Mouse (Mus musculus) stomach, embryonic 14.5 days (tissue): Measurements from ENCODE around the gene Sptssb. TPM values are rescaled to one million over a fixed set of nuclear protein-coding genes. Genes with fewer than 3 reads are reported as not detected.

Experiments used
- ATAC-seq: fragments of 200-750 bp; cut with Nextera tagmentation; 2 replicates; pipeline ENCODE4 v1.8.0; 2017; ENCODE audit warnings: low read depth, moderate TSS enrichment; ENCODE audit not compliant: insufficient number of reproducible peaks, insufficient read depth, low FRiP score
- H3K27ac ChIP-seq: fragments of 300-500 bp; sonication (generic); 2 replicates; pipeline ENCODE4 v1.5.1; 2014; ENCODE audit warnings: mild to moderate bottlenecking, low read length, moderate library complexity, mixed read lengths
- H3K27me3 ChIP-seq: fragments of 300-500 bp; sonication (generic); 2 replicates; pipeline ENCODE4 v1.6.1; 2014; ENCODE audit warnings: low read length, control low read depth, mixed read lengths; ENCODE audit not compliant: control insufficient read depth, insufficient read depth
- H3K36me3 ChIP-seq: fragments of 300-500 bp; sonication (generic); 2 replicates; pipeline ENCODE4 v1.6.1; 2014; ENCODE audit warnings: mild to moderate bottlenecking, control low read depth, low read length, moderate library complexity, mixed read lengths; ENCODE audit not compliant: control insufficient read depth, insufficient read depth
- H3K4me1 ChIP-seq: fragments of 300-500 bp; sonication (generic); 2 replicates; pipeline ENCODE4 v1.6.1; 2014; ENCODE audit warnings: low read length, control low read depth, mixed read lengths; ENCODE audit not compliant: control insufficient read depth, insufficient read depth
- H3K4me2 ChIP-seq: fragments of 300-500 bp; sonication (generic); replicated peaks from 2 replicates; pipeline ENCODE4 v1.6.1; 2014; ENCODE audit warnings: low read depth, low read length, control low read depth
- H3K4me3 ChIP-seq: fragments of 300-500 bp; sonication (generic); 2 replicates; pipeline ENCODE4 v1.5.1; 2014; ENCODE audit warnings: low read depth, low read length, control low read depth
- H3K9ac ChIP-seq: fragments of 300-500 bp; sonication (generic); replicated peaks from 2 replicates; pipeline ENCODE4 v1.6.1; 2014; ENCODE audit warnings: low read depth, mild to moderate bottlenecking, control low read depth, low read length, moderate library complexity, mixed read lengths
- H3K9me3 ChIP-seq: fragments of 300-500 bp; sonication (generic); 2 replicates; pipeline ENCODE4 v1.6.1; 2016; ENCODE audit warnings: low read depth, low read length, control low read depth; ENCODE audit not compliant: control insufficient read depth
- WGBS: fragments of 180-500 bp; shearing (Covaris S2); extraction: QIAGEN DNeasy Blood & Tissue Kit; methylation state at CpG from one replicate; pipeline ENCODE4 v1.1.7; 2014; 5-methylcytosine and 5-hydroxymethylcytosine counted together
- polyA plus RNA-seq: library from polyadenylated mRNA; unstranded; fragments of >200 nt; fragmentation: Nextera tagmentation; extraction: Ambion mirVana; gene quantifications from 2 replicates; pipeline ENCODE4 v1.2.1, GENCODE M21; 2014

Gene Sptssb
- polyA plus RNA-seq, 1 experiment from 2014 or later = 26.3 TPM

DNA sequence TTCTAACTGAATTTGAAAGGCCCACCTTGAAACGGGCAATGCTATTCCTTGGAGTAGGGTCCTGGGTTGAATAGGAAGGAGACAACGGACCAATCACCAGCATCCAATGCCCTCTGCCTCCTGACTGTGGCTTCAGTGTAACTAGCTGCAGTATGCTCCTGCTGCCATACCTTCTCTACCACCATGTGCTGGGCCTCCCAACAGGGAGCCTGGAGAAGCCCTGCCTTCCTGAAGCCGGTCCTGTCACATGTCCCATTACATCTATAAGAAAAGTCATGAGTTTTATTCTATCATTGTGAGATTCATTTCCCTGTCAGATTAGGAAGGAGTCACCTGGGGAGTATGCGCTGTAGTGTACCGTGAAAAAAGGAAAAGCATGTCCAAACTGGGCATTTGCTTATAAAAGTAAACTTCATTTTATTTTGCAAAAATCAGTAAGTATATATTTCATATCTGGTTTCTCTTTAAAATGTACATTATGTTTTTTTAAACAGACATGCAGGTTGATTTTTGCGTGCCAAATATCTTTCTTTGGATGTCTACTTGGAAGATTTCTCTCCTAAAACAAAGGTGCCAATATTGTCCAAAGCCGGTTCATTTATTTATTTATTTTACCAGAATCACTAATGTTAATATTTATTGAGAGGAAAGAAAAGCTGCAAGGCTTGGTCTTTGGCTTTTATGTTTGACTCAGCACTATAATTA, 40.4 kb downstream of the Sptssb start:
- Histone ChIP-seq H3K4me2 (no peak overlapping the region), H3K27ac (no peak overlapping the region), H3K36me3 (no peaks in the 10 kb centered on the region), H3K4me3 (no peak overlapping the region), H3K27me3 (no peaks in the 10 kb centered on the region), H3K4me1 (no peaks in the 10 kb centered on the region), H3K9ac (no peak overlapping the region), H3K9me3 (no peaks in the 10 kb centered on the region)
- ATAC-seq = no peak
- 67% methylated on average over 7 of the region's 7 CpGs for WGBS

- Histone ChIP-seq H3K9ac (no peak overlapping the region), H3K27me3 (no peaks in the 10 kb centered on the region), H3K4me3 (no peak overlapping the region), H3K4me2 (no peak overlapping the region), H3K4me1 (peaks cover 1% of the 10 kb centered on the region; the same call in 1 of the 2 replicates), H3K27ac (no peak overlapping the region), H3K36me3 (no peaks in the 10 kb centered on the region), H3K9me3 (no peaks in the 10 kb centered on the region)
- peak; percentile 37; the same call in 1 of the 2 replicates for ATAC-seq
- WGBS = 64% methylated on average over 5 of the region's 5 CpGs
These were observed 41.3 kb downstream of the Sptssb start for GRCm38 (mm10) chr3:69818466-69818865.

GRCm38 (mm10) chr3:69816547-69816946, 43.2 kb downstream of the Sptssb start:
- H3K4me3 ChIP-seq = no peak overlapping the region
- H3K9me3 ChIP-seq = no peaks in the 10 kb centered on the region
- no peaks in the 10 kb centered on the region for H3K36me3 ChIP-seq
- no peaks in the 10 kb centered on the region for H3K27me3 ChIP-seq
- peaks cover 8% of the 10 kb centered on the region for H3K4me1 ChIP-seq
- 83% methylated on average over 2 of the region's 2 CpGs for WGBS
- no peak overlapping the region for H3K4me2 ChIP-seq
- no peak overlapping the region for H3K9ac ChIP-seq
- no peak for ATAC-seq
- no peak overlapping the region for H3K27ac ChIP-seq

- no peak overlapping the region for H3K27ac ChIP-seq
- WGBS = 18% methylated on average over 11 of the region's 11 CpGs
These were observed 46.6 kb downstream of the Sptssb start for GRCm38 (mm10) chr3:69813005-69813695.

GRCm38 (mm10) chr3:69812442-69812841, 47.3 kb downstream of the Sptssb start:
- H3K27ac ChIP-seq = no peak overlapping the region

More at GRCm38 (mm10) chr3:69813005-69813695, 46.6 kb downstream of the Sptssb start:
- no peaks in the 10 kb centered on the region for H3K36me3 ChIP-seq
- H3K9ac ChIP-seq = no peak overlapping the region
- H3K4me1 ChIP-seq = peaks cover 8% of the 10 kb centered on the region
- no peaks in the 10 kb centered on the region for H3K9me3 ChIP-seq
- no peak overlapping the region for H3K4me3 ChIP-seq
- peak; percentile 66; the same call in 1 of the 2 replicates for ATAC-seq
- no peaks in the 10 kb centered on the region for H3K27me3 ChIP-seq
- no peak overlapping the region for H3K4me2 ChIP-seq

GRCm38 (mm10) chr3:69808479-69808878, 51.3 kb downstream of the Sptssb start:
- ATAC-seq = no peak
- WGBS = 36% methylated on average over 7 of the region's 7 CpGs

More at GRCm38 (mm10) chr3:69812442-69812841, 47.3 kb downstream of the Sptssb start:
- 30% methylated on average over 2 of the region's 2 CpGs for WGBS
- H3K4me3 ChIP-seq = no peak overlapping the region
- no peak; the same call in 1 of the 2 replicates for ATAC-seq
- no peaks in the 10 kb centered on the region for H3K27me3 ChIP-seq
- H3K9me3 ChIP-seq = no peaks in the 10 kb centered on the region
- peaks cover 8% of the 10 kb centered on the region for H3K4me1 ChIP-seq
- no peak overlapping the region for H3K9ac ChIP-seq
- H3K4me2 ChIP-seq = no peak overlapping the region
- H3K36me3 ChIP-seq = no peaks in the 10 kb centered on the region

DNA sequence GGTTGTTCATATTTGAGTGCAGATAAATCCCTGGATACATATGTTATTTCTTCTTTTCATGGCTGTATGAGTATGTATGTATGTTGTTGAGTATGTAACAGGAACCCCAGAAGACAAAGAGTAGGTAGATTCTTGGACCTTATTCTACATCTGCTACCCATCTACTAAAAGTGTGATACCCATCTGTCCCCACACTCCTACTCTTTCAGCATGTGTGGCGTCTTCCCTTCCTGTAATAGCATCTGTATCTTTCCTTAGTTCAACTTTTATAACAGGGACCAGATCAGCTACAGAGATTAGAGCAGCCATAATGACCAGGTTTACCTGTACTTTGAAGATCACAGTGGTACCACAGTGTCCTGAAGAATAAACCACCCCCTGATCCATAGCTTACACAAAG, 56.6 kb downstream of the Sptssb start:
- H3K9me3 ChIP-seq = no peaks in the 10 kb centered on the region
- no peaks in the 10 kb centered on the region for H3K27me3 ChIP-seq
- H3K36me3 ChIP-seq = no peaks in the 10 kb centered on the region
- ATAC-seq = no peak
- no peak overlapping the region for H3K9ac ChIP-seq
- H3K27ac ChIP-seq = no peak overlapping the region
- no peak overlapping the region for H3K4me2 ChIP-seq
- H3K4me1 ChIP-seq = no peaks in the 10 kb centered on the region
- H3K4me3 ChIP-seq = no peak overlapping the region
- 84% methylated on average over 1 of the region's 1 CpGs for WGBS

More at GRCm38 (mm10) chr3:69808479-69808878, 51.3 kb downstream of the Sptssb start:
- Histone ChIP-seq H3K9ac (no peak overlapping the region), H3K9me3 (no peaks in the 10 kb centered on the region), H3K36me3 (no peaks in the 10 kb centered on the region), H3K4me1 (peaks cover 7% of the 10 kb centered on the region), H3K4me3 (no peak overlapping the region), H3K27ac (no peak overlapping the region), H3K27me3 (no peaks in the 10 kb centered on the region), H3K4me2 (no peak overlapping the region)

- H3K36me3 ChIP-seq = no peaks in the 10 kb centered on the region
- no peaks in the 10 kb centered on the region for H3K9me3 ChIP-seq
- ATAC-seq = no peak; the same call in 1 of the 2 replicates
- H3K9ac ChIP-seq = no peak overlapping the region
- H3K4me3 ChIP-seq = no peak overlapping the region
- 26% methylated on average over 7 of the region's 7 CpGs for WGBS
- no peaks in the 10 kb centered on the region for H3K27me3 ChIP-seq
- no peak overlapping the region for H3K4me2 ChIP-seq
- H3K4me1 ChIP-seq = no peaks in the 10 kb centered on the region
- no peak overlapping the region for H3K27ac ChIP-seq
These were observed 58.8 kb downstream of the Sptssb start for GRCm38 (mm10) chr3:69800829-69801384.
